Mouse (Mus musculus) adrenal gland, adult 18-20 months (tissue): ENCODE measurements around the gene Olfr1145. TPM values are rescaled to one million over a fixed set of nuclear protein-coding genes. Genes with fewer than 3 reads are reported as not detected.

Experiments
- DNase-seq, 2 experiments: peaks; one replicate each; pipeline ENCODE4 v3.0.0; 2021 to 2022; ENCODE audit warnings: low spot score in 2 of 2
- long read RNA-seq, 2 experiments: library from polyadenylated mRNA; stranded (forward); transcript quantifications; one replicate each; pipeline ENCODE4 v2.0.0; 2021
- total RNA-seq, 2 experiments: library from RNA; stranded (reverse); gene quantifications; 1 replicate in 1 of 2; 2 replicates in 1 of 2; pipeline ENCODE4 v1.2.3; 2021

Gene Olfr1145
- total RNA-seq, result not detected
- long read RNA-seq, experiment 1, result 0 reads
- long read RNA-seq, experiment 2, result 0 reads

- no peak for DNase-seq
Observed at GRCm38 (mm10) chr2:87809522-87809921, at the start of gene Olfr1145. TSS of gene Olfr1145 (plus strand) at chr2:87809822.

- DNase-seq, result no peak
Observed at GRCm38 (mm10) chr2:87776143-87776542, 33.5 kb upstream of the Olfr1145 start.

GRCm38 (mm10) chr2:87779183-87779582 lies 30.4 kb upstream of the Olfr1145 start, which contains the start of gene Olfr152:
TSS of gene Olfr152 (plus strand) at chr2:87779483.
- DNase-seq, result no peak

GRCm38 (mm10) chr2:87800292-87800691 lies 9.3 kb upstream of the Olfr1145 start, which contains the start of gene Olfr1143:
TSS of gene Olfr1143 (plus strand) at chr2:87800592.
- DNase-seq, result no peak

GRCm38 (mm10) chr2:87830233-87830632 lies 20.6 kb downstream of the Olfr1145 start, which contains the start of gene Olfr1148:
TSS of gene Olfr1148 (plus strand) at chr2:87830533.
- no peak for DNase-seq

GRCm38 (mm10) chr2:87843693-87844092 lies 34.1 kb downstream of the Olfr1145 start, which contains the start of gene Olfr1150-ps1:
TSS of gene Olfr1150-ps1 (plus strand) at chr2:87843993.
- DNase-seq, result no peak

GRCm38 (mm10) chr2:87855562-87855961 lies 45.9 kb downstream of the Olfr1145 start, which contains the start of gene Olfr1151:
TSS of gene Olfr1151 (plus strand) at chr2:87855862.
- DNase-seq, result no peak

Other genes with a start within 250 kb of the Olfr1145 start
- gene Olfr1129, start 235.9 kb upstream of the Olfr1145 start, total RNA-seq, result not detected
- not detected for gene Olfr1130, start 203.6 kb upstream of the Olfr1145 start, total RNA-seq
- not detected for gene Olfr1131, start 182.7 kb upstream of the Olfr1145 start, total RNA-seq
- not detected for gene Olfr1132, start 172.3 kb upstream of the Olfr1145 start, total RNA-seq
- not detected for gene Olfr1133, start 162.4 kb upstream of the Olfr1145 start, total RNA-seq
- gene Olfr1134, start 151.4 kb upstream of the Olfr1145 start, total RNA-seq, result not detected
- gene Olfr1135, start 136.2 kb upstream of the Olfr1145 start, total RNA-seq, result not detected
- gene Olfr1136, start 115.9 kb upstream of the Olfr1145 start, total RNA-seq, result not detected
- not detected for gene Olfr1137, start 96.6 kb upstream of the Olfr1145 start, total RNA-seq
- gene Olfr1138, start 69.8 kb upstream of the Olfr1145 start, total RNA-seq, result not detected
- gene Olfr1140, start 66.1 kb upstream of the Olfr1145 start, total RNA-seq, result not detected
- gene Olfr1141, start 55.8 kb upstream of the Olfr1145 start, total RNA-seq, result not detected
- gene Olfr152, start 30.3 kb upstream of the Olfr1145 start, total RNA-seq, result not detected
- not detected for gene Olfr1143, start 9.2 kb upstream of the Olfr1145 start, total RNA-seq
- gene Olfr1148, start 20.7 kb downstream of the Olfr1145 start, total RNA-seq, result not detected
- gene Olfr1150-ps1, start 34.2 kb downstream of the Olfr1145 start, total RNA-seq, result not detected
- gene Olfr1151, start 46.0 kb downstream of the Olfr1145 start, total RNA-seq, result not detected
- not detected for gene Olfr1152, start 56.7 kb downstream of the Olfr1145 start, total RNA-seq
- not detected for gene Olfr1153, start 85.1 kb downstream of the Olfr1145 start, total RNA-seq
- not detected for gene Olfr1154, start 95.3 kb downstream of the Olfr1145 start, total RNA-seq
- gene Olfr1155, start 135.3 kb downstream of the Olfr1145 start, total RNA-seq, result not detected
- not detected for gene Olfr1156, start 143.3 kb downstream of the Olfr1145 start, total RNA-seq
- gene Olfr1157, start 158.5 kb downstream of the Olfr1145 start, total RNA-seq, result not detected
- not detected for gene Olfr74, start 164.8 kb downstream of the Olfr1145 start, total RNA-seq
- gene Olfr1158, start 180.3 kb downstream of the Olfr1145 start, total RNA-seq, result not detected
- gene Olfr1160, start 198.4 kb downstream of the Olfr1145 start, total RNA-seq, result not detected
- gene Olfr1161, start 213.0 kb downstream of the Olfr1145 start, total RNA-seq, result not detected
- gene Olfr73, start 227.9 kb downstream of the Olfr1145 start, total RNA-seq, result not detected
- not detected for gene Olfr1162, start 241.3 kb downstream of the Olfr1145 start, total RNA-seq